Mouse (Mus musculus) layer of hippocampus, adult 9-11 months (tissue): ENCODE results near the gene Xk.
A peak's percentile ranks its signal among the peaks of the same experiment; 100 is the strongest.
"Not testable (repeated sequence)": the region's sequence is repeated elsewhere in the genome, so short reads cannot be mapped to it uniquely, and the experiment has no call there.

Source experiments
- DNase-seq: peaks from one replicate; pipeline ENCODE4 v3.0.0; 2022

Gene Xk

DNA sequence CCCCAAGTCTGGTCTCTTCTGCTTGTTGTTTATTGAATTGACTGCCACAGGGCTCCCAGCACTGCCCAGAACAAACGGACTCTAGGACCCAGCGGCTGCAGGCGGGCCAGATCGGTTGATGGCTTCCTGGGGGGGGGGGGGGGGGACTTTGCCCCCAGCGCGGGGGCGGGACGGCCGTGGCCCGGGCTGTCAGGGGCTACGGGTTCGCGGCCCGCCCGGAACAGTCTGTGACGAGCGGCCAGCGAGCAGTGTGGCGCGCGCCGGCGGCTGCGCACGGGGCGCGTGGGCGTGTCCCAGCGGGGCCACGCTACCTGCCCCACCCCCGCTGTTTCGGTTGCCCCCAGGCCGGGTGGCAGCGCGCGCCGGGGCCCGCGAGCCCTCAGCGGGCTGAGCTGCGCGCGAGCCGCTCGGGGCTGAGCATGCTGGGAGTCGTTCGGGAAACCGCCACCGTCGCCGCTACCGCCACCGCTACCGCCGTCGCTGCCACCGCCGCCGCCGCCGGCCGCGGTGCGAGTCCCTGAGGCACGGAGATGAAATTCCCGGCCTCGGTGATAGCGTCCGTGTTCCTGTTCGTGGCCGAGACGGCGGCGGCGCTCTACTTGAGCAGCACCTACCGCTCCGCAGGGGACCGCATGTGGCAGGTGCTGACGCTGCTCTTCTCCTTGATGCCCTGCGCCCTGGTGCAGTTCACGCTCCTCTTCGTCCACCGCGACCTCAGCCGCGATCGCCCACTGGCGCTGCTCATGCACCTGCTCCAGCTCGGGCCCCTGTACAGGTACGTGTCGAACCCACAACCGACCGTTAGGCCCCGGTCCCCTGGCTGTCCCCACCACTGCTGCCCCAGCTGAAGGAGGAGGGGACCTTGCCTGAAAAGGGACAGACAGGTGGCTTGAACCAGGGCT lies at the start of gene Xk:
TSS of gene Xk (plus strand) at position 297 of the 902 bp plus-strand sequence.
- peak; percentile 34 for DNase-seq

DNA sequence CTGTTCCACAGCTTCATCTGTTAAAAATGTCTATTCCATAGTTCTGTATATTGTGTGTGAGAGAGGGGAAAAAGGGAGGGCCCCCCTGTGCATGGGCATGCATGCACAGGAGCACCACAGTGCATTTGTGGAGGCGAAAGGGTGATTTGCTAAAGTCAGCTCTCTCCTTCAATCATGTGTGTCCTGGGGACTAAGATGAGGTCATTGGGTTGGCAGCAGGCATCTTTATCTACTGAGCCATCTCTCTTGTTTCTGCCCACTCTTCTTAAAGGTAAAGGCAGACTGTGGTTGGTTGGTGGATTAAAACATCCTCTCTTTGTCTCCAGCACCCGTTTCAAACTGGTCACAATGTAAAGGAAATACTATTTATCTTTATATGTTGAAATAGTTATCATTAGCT lies 45.5 kb upstream of the Xk start:
- DNase-seq = no peak

GRCm38 (mm10) chrX:9240737-9241591 lies 31.6 kb upstream of the Xk start:
- peak; percentile 7 for DNase-seq

GRCm38 (mm10) chrX:9243381-9243864 lies 29.1 kb upstream of the Xk start:
- DNase-seq = no peak

- no peak for DNase-seq
These were observed 27.8 kb upstream of the Xk start for GRCm38 (mm10) chrX:9244603-9245336.

DNA sequence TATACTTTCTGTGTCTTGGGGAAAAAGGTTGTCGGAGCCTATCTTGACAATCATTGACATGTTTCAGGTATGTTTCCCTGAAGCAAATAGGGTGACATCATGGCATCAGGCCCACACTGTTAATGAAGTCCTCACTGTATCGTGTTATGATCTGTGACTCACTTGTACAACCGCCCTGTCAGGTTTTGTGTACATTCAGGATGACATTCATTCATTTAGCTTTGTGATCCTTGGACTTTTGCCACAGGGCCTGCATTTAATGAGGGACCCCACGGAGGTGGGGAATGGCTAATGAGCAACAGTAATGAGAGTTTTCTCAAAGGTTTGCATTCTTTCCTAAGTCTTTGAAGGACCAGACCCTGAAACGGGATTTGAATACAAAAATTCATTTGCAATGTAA lies 23.6 kb upstream of the Xk start:
- no peak for DNase-seq

DNA sequence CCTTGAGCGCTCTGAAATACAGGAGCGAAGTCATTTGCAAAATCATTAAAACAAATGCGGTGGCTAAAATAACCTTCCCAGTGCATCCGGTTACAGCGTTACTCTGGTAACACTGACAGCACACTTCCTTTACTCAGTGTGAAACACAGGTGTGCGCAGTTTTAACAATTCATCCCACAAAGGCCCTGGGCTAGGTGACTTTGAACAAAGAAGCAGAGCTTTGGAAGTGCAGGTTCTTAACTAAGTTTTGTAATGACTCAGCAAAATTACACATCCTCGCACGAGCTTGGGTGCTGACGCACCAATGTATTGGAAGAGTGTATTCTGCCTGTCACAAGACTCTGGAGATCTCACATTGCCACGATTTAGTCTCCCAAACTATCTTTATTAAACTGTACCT lies 18.6 kb upstream of the Xk start:
- DNase-seq = no peak

DNA sequence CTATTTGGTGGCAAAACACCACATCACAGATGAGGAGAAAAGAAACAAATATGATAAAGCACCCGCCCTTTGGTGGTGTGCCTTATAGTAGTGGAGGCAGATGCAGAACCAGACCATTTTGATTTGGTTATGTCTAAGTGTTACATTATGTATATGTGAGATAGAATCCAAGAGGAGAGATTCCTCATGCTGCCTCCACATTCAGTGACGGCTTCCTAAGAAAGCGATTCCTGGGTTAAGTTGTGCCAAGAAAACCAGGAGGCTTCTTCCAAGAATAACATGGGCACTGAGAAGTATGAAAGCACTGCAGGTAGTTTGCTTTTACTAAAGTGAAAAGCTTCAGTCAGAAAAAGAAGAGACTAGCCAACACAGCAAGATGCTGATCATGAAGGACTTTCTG lies 17.7 kb upstream of the Xk start:
- no peak for DNase-seq

DNA sequence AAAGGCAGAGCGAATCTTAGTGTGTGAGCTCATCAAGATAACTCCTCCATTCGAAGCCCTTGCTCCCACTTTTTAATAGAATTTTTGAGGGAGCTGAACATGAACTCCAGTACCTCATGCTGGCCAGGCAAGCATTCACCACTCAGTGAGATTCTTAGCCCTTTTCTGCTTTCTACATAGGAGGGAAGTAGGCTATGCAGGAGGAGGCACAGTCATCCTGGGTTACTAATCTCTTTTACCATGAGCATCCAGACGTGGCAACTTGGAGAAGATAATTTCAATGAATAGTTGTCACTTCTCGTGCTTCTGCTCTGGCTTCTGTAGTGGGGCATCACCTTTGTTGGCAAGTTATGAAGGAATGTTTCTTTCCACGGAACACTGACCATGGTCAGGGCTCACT lies 15.8 kb upstream of the Xk start, which contains the start of gene Gm14862:
TSS of gene Gm14862 (minus strand) at position 134 of the 400 bp plus-strand sequence.
- no peak for DNase-seq

- no peak for DNase-seq
These were observed 14.7 kb upstream of the Xk start for GRCm38 (mm10) chrX:9257831-9258230.

- DNase-seq = no peak
These were observed 13.3 kb upstream of the Xk start for GRCm38 (mm10) chrX:9259267-9259666.

DNA sequence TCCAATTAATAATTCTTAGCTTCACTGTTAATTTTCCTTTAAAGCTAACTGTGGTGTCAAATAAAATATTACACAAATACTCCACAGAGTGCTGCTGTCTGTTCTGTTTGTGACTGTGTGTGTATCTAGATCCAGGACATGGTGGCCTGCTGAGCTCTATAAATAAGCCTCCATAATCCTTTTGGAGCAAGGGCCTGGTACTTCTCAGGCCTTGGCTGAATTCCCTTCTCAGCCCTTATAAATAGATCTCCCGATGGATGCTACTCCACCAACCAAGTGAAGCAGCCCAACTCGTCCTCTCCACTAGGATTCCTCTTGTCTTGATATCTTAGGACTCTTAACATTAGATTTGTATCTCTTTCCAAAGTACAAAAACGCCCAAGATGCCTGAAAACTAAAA lies 1.4 kb upstream of the Xk start:
- no peak for DNase-seq

DNA sequence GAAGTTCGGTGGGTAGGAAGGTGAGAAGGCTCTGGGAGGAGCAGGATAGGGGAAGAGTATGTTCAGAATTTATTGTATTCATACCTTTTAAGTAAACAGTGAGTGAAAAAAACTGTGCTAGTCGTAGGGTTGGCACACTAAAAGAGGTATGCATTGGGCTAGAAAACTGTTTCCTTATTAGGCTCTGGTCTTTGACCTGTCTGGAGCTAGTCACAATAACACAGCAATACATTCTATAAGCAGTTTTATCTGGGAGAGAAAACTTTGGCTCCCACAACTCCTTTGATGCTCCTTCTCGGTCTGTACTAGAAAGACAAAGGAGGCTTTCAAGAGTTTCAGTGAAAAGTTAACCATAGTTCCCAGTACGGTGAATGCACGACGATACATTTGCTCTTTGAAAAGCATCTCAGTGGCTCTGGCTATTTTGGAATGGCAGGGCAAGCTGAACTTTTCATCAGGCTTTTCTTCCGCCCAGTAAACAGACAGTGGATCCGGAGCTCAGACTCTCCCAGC lies 553 bp upstream of the Xk start:
- DNase-seq = no peak

GRCm38 (mm10) chrX:9273377-9274002 lies 934 bp downstream of the Xk start:
- DNase-seq = no peak

- no peak for DNase-seq
These were observed 1.8 kb downstream of the Xk start for GRCm38 (mm10) chrX:9274321-9274720.

- DNase-seq = not testable (repeated sequence)
These were observed 10.9 kb downstream of the Xk start, which contains the start of gene H2al1m for GRCm38 (mm10) chrX:9283464-9283863. H2al1m (plus strand) TSS chrX:9283764.

GRCm38 (mm10) chrX:9293140-9293829 lies 20.7 kb downstream of the Xk start:
- DNase-seq = not testable (repeated sequence)

- DNase-seq = no peak
These were observed 25.9 kb downstream of the Xk start for GRCm38 (mm10) chrX:9298413-9298864.

- DNase-seq = no peak
These were observed 30.2 kb downstream of the Xk start for GRCm38 (mm10) chrX:9302791-9303190.

DNA sequence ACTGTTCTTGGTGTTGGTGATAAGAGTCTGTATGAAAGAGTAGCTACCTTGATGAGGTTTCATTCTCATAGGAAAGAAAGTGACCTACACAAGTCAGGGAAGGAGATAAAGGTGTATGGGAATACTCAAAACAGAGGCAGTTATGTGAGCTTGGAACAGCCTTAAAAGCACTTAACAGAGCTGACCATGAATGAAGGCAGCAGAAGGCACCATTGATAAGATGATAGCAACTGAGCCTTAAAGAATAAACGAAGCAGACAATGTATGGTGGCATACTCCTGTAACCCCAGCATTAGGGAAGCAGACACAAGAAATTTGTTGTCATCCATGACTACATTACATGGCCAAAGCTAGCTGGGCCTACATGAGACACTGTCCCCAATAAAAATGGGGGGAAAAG lies 30.9 kb downstream of the Xk start:
- DNase-seq = no peak

DNA sequence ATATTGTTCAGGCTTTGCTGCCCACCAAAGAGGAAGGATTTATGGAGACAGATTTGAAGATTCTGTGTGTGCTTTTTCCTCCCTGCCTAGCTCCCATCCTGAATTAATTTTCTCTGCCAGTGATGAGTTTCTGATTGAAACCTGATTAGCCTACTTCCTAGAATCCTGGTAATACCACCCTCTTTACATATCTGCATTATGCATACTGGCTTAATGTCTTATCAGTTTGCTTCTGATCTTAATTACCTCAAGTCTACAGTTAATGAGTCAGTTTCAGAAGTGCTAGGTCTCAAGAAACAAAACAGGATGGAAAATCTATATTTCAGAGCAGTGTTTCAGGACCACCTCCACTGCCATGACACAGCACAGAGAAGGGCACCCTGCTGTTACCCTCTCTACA lies 43.9 kb downstream of the Xk start:
- not testable (repeated sequence) for DNase-seq
